22 mouse cellular contexts compared by ENCODE assay signal in the genomic region with DNA sequence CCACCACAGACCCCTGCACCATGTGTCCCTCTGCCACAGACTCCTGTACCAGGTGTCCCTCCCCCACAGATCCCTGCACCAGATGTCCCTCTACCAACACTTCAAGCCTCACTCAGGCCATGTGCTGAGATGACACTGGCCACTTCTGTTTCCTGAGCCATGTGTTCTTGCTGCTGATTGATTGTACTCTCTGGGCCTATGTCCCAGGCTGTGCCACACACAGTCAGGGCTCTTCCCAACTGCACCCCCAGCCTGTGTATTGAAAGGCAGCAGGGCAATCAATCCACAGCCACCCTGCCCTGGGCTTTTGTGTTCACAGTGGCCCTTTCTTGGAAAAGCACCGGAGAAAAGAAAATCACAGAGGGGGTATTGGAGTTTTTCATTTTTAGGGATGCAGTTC.
DNase-seq lines count a peak whose midpoint lies in the region; ATAC-seq and TF ChIP-seq lines count a peak whose summit lies in the region.
"Had no signal": no experiment of that assay in that cellular context is flagged by ENCODE, and none has a peak within 500 bp of the region (broad histone marks: within the 10 kb centered on the region; RNA-seq: fewer than 3 reads in every experiment).

No protein-coding gene starts in this region.

- H3ac ChIP-seq in myocyte (ENCODE audit: control insufficient read depth, insufficient read length): no peak overlapping the region

- H3K36me3 ChIP-seq in forebrain, embryonic 13.5 days (ENCODE audit: poor library complexity, severe bottlenecking): peaks cover 64% of the 10 kb centered on the region
- peaks cover 69% of the 10 kb centered on the region for H3K36me3 ChIP-seq in forebrain, postnatal 0 days (ENCODE audit: insufficient read depth)
- H3K36me3 ChIP-seq in forebrain, embryonic 15.5 days: peaks cover 46% of the 10 kb centered on the region
- peaks cover 4% of the 10 kb centered on the region for H3K36me3 ChIP-seq in myocyte (ENCODE audit: control insufficient read depth, insufficient read depth)
- H3K36me3 ChIP-seq: G1E had no signal

- H3K4me1 ChIP-seq in forebrain, embryonic 13.5 days: peaks cover 60% of the 10 kb centered on the region
- no peaks in the 10 kb centered on the region for H3K4me1 ChIP-seq in forebrain, postnatal 0 days (ENCODE audit: insufficient read depth)
- peaks cover 33% of the 10 kb centered on the region for H3K4me1 ChIP-seq in forebrain, embryonic 15.5 days

- no peaks in the 10 kb centered on the region for H3K79me2 ChIP-seq in myocyte (ENCODE audit: control insufficient read depth, insufficient read depth)

- no peaks in the 10 kb centered on the region for H3K9me3 ChIP-seq in forebrain, embryonic 13.5 days (replicated peaks)
- H3K9me3 ChIP-seq in forebrain, postnatal 0 days (ENCODE audit: low read length): no peaks in the 10 kb centered on the region
- no peaks in the 10 kb centered on the region for H3K9me3 ChIP-seq in forebrain, embryonic 15.5 days
- H3K9me3 ChIP-seq: embryonic facial prominence, embryonic 13.5 days; G1E; heart, embryonic 10.5 days had no signal

- no peak for TF ChIP-seq POLR2A in brain, embryonic 14.5 days (IDR thresholded peaks at IDR 0.05; ENCODE audit: borderline replicate concordance, extremely low read depth, insufficient read depth, insufficient read length, poor library complexity, severe bottlenecking)
- TF ChIP-seq POLR2A in myocyte (IDR thresholded peaks at IDR 0.05; ENCODE audit: insufficient read length, low read depth): no peak

- H3K4me3 ChIP-seq in forebrain, embryonic 13.5 days: no peak overlapping the region
- no peak overlapping the region for H3K4me3 ChIP-seq in forebrain, postnatal 0 days (ENCODE audit: low read depth, low read length)
- H3K4me3 ChIP-seq in forebrain, embryonic 15.5 days: no peak overlapping the region
- no peak overlapping the region for H3K4me3 ChIP-seq in myocyte
- H3K4me3 ChIP-seq: embryonic facial prominence, embryonic 13.5 days; erythroblast, embryonic 14.5 days; heart, embryonic 10.5 days; layer of hippocampus, adult 2 months had no signal

- no peaks in the 10 kb centered on the region for H3K27me3 ChIP-seq in forebrain, embryonic 13.5 days
- no peaks in the 10 kb centered on the region for H3K27me3 ChIP-seq in forebrain, postnatal 0 days (ENCODE audit: insufficient read depth, low read length)
- H3K27me3 ChIP-seq in forebrain, embryonic 15.5 days: no peaks in the 10 kb centered on the region
- no peaks in the 10 kb centered on the region for H3K27me3 ChIP-seq in myocyte (ENCODE audit: control insufficient read depth, insufficient read depth, insufficient read length)
- H3K27me3 ChIP-seq: embryonic facial prominence, embryonic 13.5 days had no signal

- no peak overlapping the region for H3K4me2 ChIP-seq in forebrain, embryonic 13.5 days
- no peak overlapping the region for H3K4me2 ChIP-seq in forebrain, postnatal 0 days (ENCODE audit: low read depth)
- no peak overlapping the region for H3K4me2 ChIP-seq in forebrain, embryonic 15.5 days (replicated peaks)
- H3K4me2 ChIP-seq in myocyte (ENCODE audit: low read depth): no peak overlapping the region
- H3K4me2 ChIP-seq: embryonic facial prominence, embryonic 13.5 days; liver, embryonic 11.5 days; midbrain, embryonic 11.5 days had no signal

- peak overlapping the region; percentile 66 for H3K27ac ChIP-seq in forebrain, embryonic 13.5 days
- no peak overlapping the region for H3K27ac ChIP-seq in forebrain, postnatal 0 days (ENCODE audit: low read depth, low read length)
- no peak overlapping the region for H3K27ac ChIP-seq in forebrain, embryonic 15.5 days (replicated peaks)
- H3K27ac ChIP-seq: embryonic facial prominence, embryonic 13.5 days; heart, embryonic 10.5 days; layer of hippocampus, adult 2 months had no signal

- WGBS in forebrain, embryonic 13.5 days: 23% methylated on average over 1 of the region's 1 CpGs
- 38% methylated on average over 1 of the region's 1 CpGs for WGBS in forebrain, postnatal 0 days
- 13% methylated on average over 1 of the region's 1 CpGs for WGBS in forebrain, embryonic 15.5 days

- no peak for TF ChIP-seq CTCF in forebrain, postnatal 0 days (IDR thresholded peaks at IDR 0.05; ENCODE audit: low read depth)
- no peak for TF ChIP-seq CTCF in brain, embryonic 14.5 days (IDR thresholded peaks at IDR 0.05; ENCODE audit: borderline replicate concordance, extremely low read depth, insufficient read depth, insufficient read length)

- no peak for DNase-seq in forebrain, postnatal 0 days
- DNase-seq in brain, embryonic 14.5 days (ENCODE audit: low read depth): peak; percentile 42
- DNase-seq in heart, adult 8-10 months (ENCODE audit: low spot score): no peak
- DNase-seq in adipocyte (ENCODE audit: low spot score) (no peak), liver (no peak)
- DNase-seq: adrenal gland, postnatal 10 days; B cell, adult 2 months; cerebellum, adult 8-10 months; heart, postnatal 4 days; kidney, postnatal 25 days; liver, postnatal 0 days; lung, postnatal 10 days had no signal

- peak; percentile 30; the same call in 1 of the 2 replicates for ATAC-seq in forebrain, embryonic 13.5 days
- ATAC-seq in forebrain, postnatal 0 days: no peak
- peak; percentile 38; the same call in 1 of the 2 replicates for ATAC-seq in forebrain, embryonic 15.5 days (replicated peaks)
- ATAC-seq: liver, postnatal 0 days had no signal

- peak overlapping the region; percentile 31; the same call in 1 of the 2 replicates for H3K9ac ChIP-seq in forebrain, embryonic 13.5 days
- no peak overlapping the region for H3K9ac ChIP-seq in forebrain, postnatal 0 days
- H3K9ac ChIP-seq in forebrain, embryonic 15.5 days (replicated peaks): no peak overlapping the region
- H3K9ac ChIP-seq: embryonic facial prominence, embryonic 13.5 days; liver, postnatal 0 days had no signal

TF ChIP-seq in myocyte, 11 proteins besides CTCF, POLR2A, EP300 and RAD21:
- TF ChIP-seq MYOD1 (IDR thresholded peaks at IDR 0.05; ENCODE audit: control insufficient read depth in 1 of 3, insufficient read length in 2 of 3, low read depth in 2 of 3) (peak in 2 of 3 experiments; percentile 42 to 50), TCF3 (IDR thresholded peaks at IDR 0.05; ENCODE audit: insufficient read length, low read depth) (no peak)
